Mouse (Mus musculus): ENCODE results near the gene Rsph9. TPM values are rescaled to one million over a fixed set of nuclear protein-coding genes. Genes with fewer than 3 reads are reported as not detected.

Rsph9 gene
- polyA plus RNA-seq, 1 experiment from 2014 or later, result 46.7 TPM

GRCm38 (mm10) chr17:46129741-46130498, 14.1 kb downstream of the Rsph9 start:
- no peak overlapping the region for H3K4me2 ChIP-seq (ENCODE audit: low read depth, low read length)
- H3K27ac ChIP-seq (ENCODE audit: low read depth, low read length), result no peak overlapping the region
- peaks cover 42% of the 10 kb centered on the region for H3K36me3 ChIP-seq (ENCODE audit: control insufficient read depth, insufficient read depth, low read length)
- no peaks in the 10 kb centered on the region for H3K27me3 ChIP-seq (ENCODE audit: control insufficient read depth, insufficient read depth, low read length)
- no peaks in the 10 kb centered on the region for H3K9me3 ChIP-seq (ENCODE audit: control insufficient read depth, low read length)
- no peak for ATAC-seq (ENCODE audit: low read depth)
- 83% methylated on average over 13 of the region's 13 CpGs for WGBS
- no peaks in the 10 kb centered on the region for H3K4me1 ChIP-seq (ENCODE audit: control insufficient read depth, insufficient read depth, low read length)
- no peak overlapping the region for H3K4me3 ChIP-seq (ENCODE audit: low read depth, low read length)
- H3K9ac ChIP-seq (replicated peaks; ENCODE audit: low read depth, low read length), result no peak overlapping the region

GRCm38 (mm10) chr17:46127814-46128493, 16.1 kb downstream of the Rsph9 start:
- peaks cover 61% of the 10 kb centered on the region for H3K36me3 ChIP-seq (ENCODE audit: control insufficient read depth, insufficient read depth, low read length)

GRCm38 (mm10) chr17:46126608-46127007, 17.4 kb downstream of the Rsph9 start:
- Histone ChIP-seq H3K9ac (replicated peaks; ENCODE audit: low read depth, low read length) (no peak overlapping the region), H3K36me3 (ENCODE audit: control insufficient read depth, insufficient read depth, low read length) (peaks cover 61% of the 10 kb centered on the region), H3K4me3 (ENCODE audit: low read depth, low read length) (no peak overlapping the region), H3K9me3 (ENCODE audit: control insufficient read depth, low read length) (no peaks in the 10 kb centered on the region), H3K4me1 (ENCODE audit: control insufficient read depth, insufficient read depth, low read length) (no peaks in the 10 kb centered on the region), H3K4me2 (ENCODE audit: low read depth, low read length) (no peak overlapping the region), H3K27me3 (ENCODE audit: control insufficient read depth, insufficient read depth, low read length) (no peaks in the 10 kb centered on the region), H3K27ac (ENCODE audit: low read depth, low read length) (no peak overlapping the region)
- no peak for ATAC-seq (ENCODE audit: low read depth)
- WGBS, result 81% methylated on average over 6 of the region's 6 CpGs

More at GRCm38 (mm10) chr17:46127814-46128493, 16.1 kb downstream of the Rsph9 start:
- 87% methylated on average over 6 of the region's 6 CpGs for WGBS
- no peaks in the 10 kb centered on the region for H3K27me3 ChIP-seq (ENCODE audit: control insufficient read depth, insufficient read depth, low read length)
- no peak for ATAC-seq (ENCODE audit: low read depth)
- H3K27ac ChIP-seq (ENCODE audit: low read depth, low read length), result no peak overlapping the region
- H3K9me3 ChIP-seq (ENCODE audit: control insufficient read depth, low read length), result no peaks in the 10 kb centered on the region
- no peak overlapping the region for H3K4me3 ChIP-seq (ENCODE audit: low read depth, low read length)
- H3K9ac ChIP-seq (replicated peaks; ENCODE audit: low read depth, low read length), result no peak overlapping the region
- H3K4me2 ChIP-seq (ENCODE audit: low read depth, low read length), result no peak overlapping the region
- H3K4me1 ChIP-seq (ENCODE audit: control insufficient read depth, insufficient read depth, low read length), result no peaks in the 10 kb centered on the region

GRCm38 (mm10) chr17:46123953-46124700, 19.9 kb downstream of the Rsph9 start:
- Histone ChIP-seq H3K9me3 (ENCODE audit: control insufficient read depth, low read length) (no peaks in the 10 kb centered on the region), H3K9ac (replicated peaks; ENCODE audit: low read depth, low read length) (no peak overlapping the region), H3K4me3 (ENCODE audit: low read depth, low read length) (no peak overlapping the region), H3K4me1 (ENCODE audit: control insufficient read depth, insufficient read depth, low read length) (no peaks in the 10 kb centered on the region), H3K27ac (ENCODE audit: low read depth, low read length) (no peak overlapping the region), H3K4me2 (ENCODE audit: low read depth, low read length) (no peak overlapping the region), H3K36me3 (ENCODE audit: control insufficient read depth, insufficient read depth, low read length) (peaks cover 64% of the 10 kb centered on the region), H3K27me3 (ENCODE audit: control insufficient read depth, insufficient read depth, low read length) (no peaks in the 10 kb centered on the region)
- no peak for ATAC-seq (ENCODE audit: low read depth)
- 93% methylated on average over 12 of the region's 12 CpGs for WGBS

DNA sequence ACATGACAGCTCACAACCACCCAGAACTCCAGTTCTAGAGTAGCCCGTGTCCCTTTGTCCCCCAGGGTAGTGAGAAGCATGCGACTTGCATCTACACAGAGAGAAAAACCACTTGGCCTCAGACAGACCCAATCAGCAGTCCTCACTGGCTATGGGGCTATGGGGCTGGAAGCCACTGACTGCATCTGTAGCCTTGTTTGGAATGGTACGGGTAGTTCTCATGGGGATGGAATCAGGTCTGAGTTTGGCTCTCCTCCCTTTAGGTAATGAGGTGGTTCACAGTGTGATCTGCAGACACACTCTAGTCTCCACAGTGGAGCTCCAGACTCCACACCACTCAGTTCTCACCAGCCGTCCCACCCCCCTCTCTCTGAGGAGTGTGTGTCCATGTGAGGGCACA, 20.7 kb downstream of the Rsph9 start:
- Histone ChIP-seq H3K27ac (ENCODE audit: low read depth, low read length) (no peak overlapping the region), H3K4me2 (ENCODE audit: low read depth, low read length) (no peak overlapping the region), H3K9me3 (ENCODE audit: control insufficient read depth, low read length) (no peaks in the 10 kb centered on the region), H3K9ac (replicated peaks; ENCODE audit: low read depth, low read length) (no peak overlapping the region), H3K4me1 (ENCODE audit: control insufficient read depth, insufficient read depth, low read length) (no peaks in the 10 kb centered on the region), H3K4me3 (ENCODE audit: low read depth, low read length) (no peak overlapping the region), H3K27me3 (ENCODE audit: control insufficient read depth, insufficient read depth, low read length) (no peaks in the 10 kb centered on the region), H3K36me3 (ENCODE audit: control insufficient read depth, insufficient read depth, low read length) (peaks cover 61% of the 10 kb centered on the region)
- ATAC-seq (ENCODE audit: low read depth), result no peak
- 91% methylated on average over 4 of the region's 4 CpGs for WGBS

- ATAC-seq (ENCODE audit: low read depth), result no peak
- WGBS, result 97% methylated on average over 4 of the region's 4 CpGs
- H3K9ac ChIP-seq (replicated peaks; ENCODE audit: low read depth, low read length), result no peak overlapping the region
- no peaks in the 10 kb centered on the region for H3K4me1 ChIP-seq (ENCODE audit: control insufficient read depth, insufficient read depth, low read length)
- H3K27me3 ChIP-seq (ENCODE audit: control insufficient read depth, insufficient read depth, low read length), result no peaks in the 10 kb centered on the region
- no peak overlapping the region for H3K27ac ChIP-seq (ENCODE audit: low read depth, low read length)
- no peaks in the 10 kb centered on the region for H3K9me3 ChIP-seq (ENCODE audit: control insufficient read depth, low read length)
- H3K36me3 ChIP-seq (ENCODE audit: control insufficient read depth, insufficient read depth, low read length), result peaks cover 61% of the 10 kb centered on the region
- no peak overlapping the region for H3K4me2 ChIP-seq (ENCODE audit: low read depth, low read length)
- no peak overlapping the region for H3K4me3 ChIP-seq (ENCODE audit: low read depth, low read length)
Observed at GRCm38 (mm10) chr17:46122791-46123190, 21.2 kb downstream of the Rsph9 start.

DNA sequence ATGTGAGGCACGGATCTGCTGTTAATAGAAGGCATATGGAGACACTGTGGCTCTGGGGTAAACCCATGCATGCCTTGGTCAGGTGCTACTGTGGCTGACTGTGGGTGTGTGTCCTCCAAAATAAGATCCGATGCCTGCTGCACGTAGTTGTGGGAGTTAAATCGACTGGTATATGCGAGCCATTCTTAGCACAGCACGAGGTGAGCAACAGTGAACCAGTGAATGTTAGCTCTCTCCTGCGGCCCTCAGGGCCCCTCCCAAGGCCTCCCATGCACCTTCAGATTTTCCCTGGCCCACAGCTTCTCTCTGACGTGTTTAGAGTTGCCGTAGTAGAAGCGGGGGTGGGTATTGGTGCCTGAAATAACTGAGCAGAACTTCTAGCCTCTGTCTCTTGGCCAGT, 24.4 kb downstream of the Rsph9 start:
- H3K4me1 ChIP-seq (ENCODE audit: control insufficient read depth, insufficient read depth, low read length), result no peaks in the 10 kb centered on the region
- no peak overlapping the region for H3K9ac ChIP-seq (replicated peaks; ENCODE audit: low read depth, low read length)
- no peaks in the 10 kb centered on the region for H3K9me3 ChIP-seq (ENCODE audit: control insufficient read depth, low read length)
- no peaks in the 10 kb centered on the region for H3K27me3 ChIP-seq (ENCODE audit: control insufficient read depth, insufficient read depth, low read length)
- no peak overlapping the region for H3K4me3 ChIP-seq (ENCODE audit: low read depth, low read length)
- 92% methylated on average over 10 of the region's 10 CpGs for WGBS
- no peak overlapping the region for H3K4me2 ChIP-seq (ENCODE audit: low read depth, low read length)
- peaks cover 35% of the 10 kb centered on the region for H3K36me3 ChIP-seq (ENCODE audit: control insufficient read depth, insufficient read depth, low read length)
- no peak for ATAC-seq (ENCODE audit: low read depth)
- H3K27ac ChIP-seq (ENCODE audit: low read depth, low read length), result no peak overlapping the region

DNA sequence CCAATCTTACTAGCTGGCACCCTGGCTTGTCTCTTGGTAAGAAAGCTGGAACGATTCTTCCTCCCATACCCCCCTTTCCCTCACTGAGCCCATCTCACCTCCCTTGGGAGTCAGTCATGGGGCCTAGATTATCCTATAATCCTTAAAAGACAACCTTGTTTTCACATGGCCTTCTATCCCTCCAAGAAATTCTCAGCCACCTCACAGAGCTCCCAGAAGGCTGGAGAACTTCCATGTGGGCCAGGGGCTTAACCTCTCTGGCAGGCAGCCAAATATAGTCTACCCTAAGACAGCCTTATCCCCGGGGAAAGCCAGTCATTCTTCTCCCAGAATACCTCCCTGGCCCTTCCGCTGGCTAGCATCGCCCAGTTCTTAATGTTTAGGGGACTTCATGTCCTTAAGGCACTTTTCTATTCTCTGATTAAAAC, 25.6 kb downstream of the Rsph9 start:
- Histone ChIP-seq H3K4me2 (ENCODE audit: low read depth, low read length) (no peak overlapping the region), H3K4me1 (ENCODE audit: control insufficient read depth, insufficient read depth, low read length) (no peaks in the 10 kb centered on the region), H3K9me3 (ENCODE audit: control insufficient read depth, low read length) (no peaks in the 10 kb centered on the region), H3K9ac (replicated peaks; ENCODE audit: low read depth, low read length) (no peak overlapping the region), H3K36me3 (ENCODE audit: control insufficient read depth, insufficient read depth, low read length) (peaks cover 23% of the 10 kb centered on the region; the same call in 1 of the 2 replicates), H3K4me3 (ENCODE audit: low read depth, low read length) (no peak overlapping the region), H3K27me3 (ENCODE audit: control insufficient read depth, insufficient read depth, low read length) (no peaks in the 10 kb centered on the region), H3K27ac (ENCODE audit: low read depth, low read length) (no peak overlapping the region)
- 65% methylated on average over 4 of the region's 4 CpGs for WGBS
- no peak for ATAC-seq (ENCODE audit: low read depth)
